Mouse (Mus musculus) embryo, embryonic 11.5 days (tissue): ENCODE measurements around the gene Jph2.

ENCODE experiments used
- DNase-seq: peaks from one replicate; pipeline ENCODE4 v3.0.0-alpha.2; 2012; ENCODE audit warnings: low read depth, low spot score

The Jph2 gene

GRCm38 (mm10) chr2:163362940-163363921 lies 34.6 kb downstream of the Jph2 start:
- DNase-seq = no peak

- DNase-seq = no peak
Observed at GRCm38 (mm10) chr2:163360858-163361623, 36.8 kb downstream of the Jph2 start.

- no peak for DNase-seq
Observed at GRCm38 (mm10) chr2:163359253-163359652, 38.5 kb downstream of the Jph2 start.

GRCm38 (mm10) chr2:163358662-163359061 lies 39.1 kb downstream of the Jph2 start:
- DNase-seq = no peak

GRCm38 (mm10) chr2:163356113-163356840 lies 41.5 kb downstream of the Jph2 start:
- DNase-seq = no peak

- DNase-seq = no peak
Observed at GRCm38 (mm10) chr2:163355666-163356065, 42.1 kb downstream of the Jph2 start.

DNA sequence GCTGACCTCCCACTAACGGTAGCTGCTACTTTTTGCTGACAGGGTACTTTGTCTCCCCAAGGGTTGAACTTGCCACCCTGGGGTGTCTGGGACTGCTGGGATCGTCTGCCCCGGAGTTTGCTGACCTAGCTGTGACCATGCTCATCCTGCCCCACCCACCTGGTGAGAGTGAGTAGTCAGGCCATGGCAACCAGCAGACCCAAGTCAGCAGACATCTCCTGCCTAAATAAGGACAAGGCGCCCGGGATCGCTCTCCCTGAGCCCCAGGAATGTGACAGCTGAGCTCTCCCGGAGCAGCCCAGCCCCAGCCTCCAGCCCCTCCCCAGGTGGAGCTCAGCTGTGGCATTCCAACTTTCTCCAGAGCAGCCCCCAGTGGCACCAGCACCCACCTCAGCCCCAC lies 44.1 kb downstream of the Jph2 start:
- no peak for DNase-seq

- no peak for DNase-seq
Observed at GRCm38 (mm10) chr2:163350443-163350842, 47.4 kb downstream of the Jph2 start.

DNA sequence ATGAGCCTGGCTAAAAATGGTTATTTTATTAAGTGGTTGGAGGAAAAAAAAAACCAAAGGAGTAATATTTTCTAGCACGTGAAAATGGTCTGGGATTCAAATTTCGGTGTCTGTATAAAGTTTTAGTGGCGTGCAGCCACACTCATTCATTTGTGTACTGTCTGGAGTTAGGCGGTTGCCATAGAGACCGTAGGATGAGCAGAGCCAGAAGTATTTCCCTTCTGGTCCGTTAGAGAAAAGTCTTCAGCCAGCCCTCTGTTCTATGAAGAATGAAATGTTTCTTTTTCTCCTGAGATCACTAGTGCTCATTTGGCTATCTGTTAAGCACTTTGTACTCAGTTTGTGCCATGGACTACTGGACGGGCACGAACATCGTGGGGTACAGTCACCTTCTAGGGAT lies 48.4 kb downstream of the Jph2 start:
- DNase-seq = no peak

DNA sequence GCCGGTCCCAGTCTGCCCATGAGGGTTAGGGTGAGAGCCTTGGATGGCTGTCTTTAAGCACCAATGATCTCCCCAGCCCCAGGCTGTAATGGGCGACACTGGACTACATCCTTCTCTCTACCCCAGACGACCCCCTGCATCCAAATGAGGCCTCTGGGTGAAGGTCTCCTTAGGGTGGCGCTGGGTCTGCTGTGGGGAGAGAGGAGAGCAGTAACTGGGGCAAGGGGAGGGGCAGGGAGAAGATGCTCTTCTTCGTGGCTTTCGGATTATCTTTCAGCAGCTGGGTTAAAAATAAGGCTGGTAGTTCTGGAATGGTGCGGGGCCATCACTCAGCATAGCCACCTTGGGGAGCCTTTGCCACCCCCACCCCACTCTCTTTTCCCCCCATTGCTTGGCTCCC lies 49.1 kb downstream of the Jph2 start:
- no peak for DNase-seq

- no peak for DNase-seq
Observed at GRCm38 (mm10) chr2:163347517-163348184, 50.1 kb downstream of the Jph2 start.

GRCm38 (mm10) chr2:163346497-163346896 lies 51.3 kb downstream of the Jph2 start:
- no peak for DNase-seq

GRCm38 (mm10) chr2:163344976-163345660 lies 52.7 kb downstream of the Jph2 start:
- DNase-seq = no peak

DNA sequence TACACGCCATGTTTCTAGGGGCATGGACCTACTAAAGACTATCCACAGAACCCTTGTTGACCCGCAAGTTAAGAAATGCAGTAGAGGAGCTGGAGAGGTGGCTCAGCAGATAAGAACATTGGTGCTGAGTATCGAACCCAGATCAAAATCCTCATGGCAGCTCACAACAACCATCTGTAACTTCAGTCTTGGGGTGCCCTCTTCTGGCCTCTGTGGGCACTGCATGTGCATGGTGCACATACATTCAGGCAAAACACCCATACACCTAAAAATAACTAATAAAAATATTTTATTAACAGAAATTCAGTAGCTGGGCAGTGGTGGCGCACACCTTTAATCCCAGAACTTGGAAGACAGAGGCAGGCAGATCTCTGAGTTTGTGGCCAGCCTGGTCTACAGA lies 54.1 kb downstream of the Jph2 start:
- DNase-seq = no peak

GRCm38 (mm10) chr2:163340263-163340662 lies 57.5 kb downstream of the Jph2 start:
- peak; percentile 57 for DNase-seq

DNA sequence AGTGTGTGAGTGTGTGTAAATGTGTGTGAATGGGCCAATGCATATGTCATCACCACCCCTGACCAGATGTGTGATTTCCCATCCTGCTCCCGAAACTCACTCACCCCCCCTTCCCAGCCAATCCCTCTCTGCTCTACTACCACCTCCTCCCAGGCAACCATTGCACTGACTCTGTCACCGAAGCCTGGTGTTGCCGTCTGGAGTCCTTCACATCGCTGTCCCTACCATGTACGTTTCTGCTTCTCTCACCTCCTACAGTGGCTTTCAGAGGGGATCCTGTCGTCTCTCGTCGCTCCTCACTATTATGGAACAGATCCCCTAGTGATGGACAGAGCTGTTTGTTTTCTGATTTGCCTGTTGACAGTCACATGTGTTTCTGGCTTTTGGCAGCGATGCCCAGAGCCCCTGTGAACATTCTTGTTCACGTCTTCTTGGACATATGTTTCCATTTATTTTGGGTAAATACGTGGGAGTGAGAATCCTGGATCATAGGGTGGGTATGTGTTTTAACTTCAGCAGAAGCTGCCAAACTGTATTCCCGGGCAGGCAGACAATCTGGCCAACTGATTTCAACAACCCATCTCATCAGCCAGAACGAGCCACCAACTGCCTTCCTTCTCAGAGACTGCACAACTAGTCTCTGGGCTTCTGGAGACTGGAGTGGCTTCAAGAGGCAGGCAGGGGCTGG lies 65.3 kb downstream of the Jph2 start:
- DNase-seq = no peak

DNA sequence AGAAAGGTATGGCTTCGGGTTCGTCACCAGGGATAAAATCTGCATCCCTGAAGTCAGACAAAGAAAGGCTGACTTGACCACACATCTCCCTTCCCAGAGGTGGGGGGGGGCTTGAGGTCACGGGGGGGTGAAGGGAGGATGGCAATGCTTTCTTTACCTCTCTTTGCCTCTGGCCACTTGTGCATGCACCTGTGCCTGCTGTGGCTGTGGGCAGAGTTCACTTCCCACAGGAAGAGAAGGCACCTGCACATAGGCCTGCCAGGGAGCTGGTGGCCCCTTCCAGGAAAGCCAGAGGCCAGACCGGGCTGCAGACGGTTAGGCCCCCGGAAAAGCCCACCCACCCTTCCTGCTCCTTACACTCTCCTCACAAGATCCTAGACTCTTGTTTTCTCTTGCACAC lies 66.4 kb downstream of the Jph2 start:
- no peak for DNase-seq

DNA sequence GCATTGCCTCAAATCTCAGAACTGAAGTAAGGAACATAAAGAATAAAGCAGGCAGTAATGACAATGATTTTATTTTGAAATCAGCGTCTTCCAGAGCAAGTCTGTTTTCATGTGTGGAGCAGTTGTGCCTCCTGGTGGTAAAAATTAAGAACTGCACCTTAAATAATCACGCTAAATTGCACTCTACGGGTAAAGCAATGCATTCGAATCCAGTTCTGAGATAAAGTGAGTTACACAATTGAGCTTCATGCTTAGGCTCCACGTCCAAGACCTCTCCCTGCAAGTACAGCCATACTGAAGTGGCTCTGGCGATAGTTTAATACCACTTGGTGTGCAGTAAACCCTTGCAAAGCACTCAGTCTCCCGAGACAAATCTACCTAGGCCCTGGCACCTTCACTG lies 67.1 kb downstream of the Jph2 start:
- DNase-seq = peak; percentile 49

- DNase-seq = no peak
Observed at GRCm38 (mm10) chr2:163323163-163323562, 74.6 kb downstream of the Jph2 start.

GRCm38 (mm10) chr2:163318777-163319176 lies 79.0 kb downstream of the Jph2 start:
- no peak for DNase-seq
